Mouse (Mus musculus) kidney, adult 2 months (tissue): ENCODE measurements around the gene Steap2. TPM values are rescaled to one million over a fixed set of nuclear protein-coding genes. Genes with fewer than 3 reads are reported as not detected.
A peak's percentile ranks its signal among the peaks of the same experiment; 100 is the strongest.
"Not testable (repeated sequence)": the region's sequence is repeated elsewhere in the genome, so short reads cannot be mapped to it uniquely, and the experiment has no call there.

Source experiments
- DNase-seq: peaks from one replicate; pipeline ENCODE4 v3.0.0; 2021
- H3K27ac ChIP-seq: fragments of 200-500 bp; 2 replicates; pipeline ENCODE4 v1.5.1; 2012; ENCODE audit warnings: low read depth, low read length, control low read depth, inconsistent platforms; ENCODE audit not compliant: insufficient read depth
- H3K27me3 ChIP-seq: fragments of 200-500 bp; replicated peaks from 2 replicates; pipeline ENCODE4 v1.6.1; 2012; ENCODE audit warnings: mild to moderate bottlenecking, moderate library complexity, low read length, inconsistent platforms; ENCODE audit not compliant: control insufficient read depth, insufficient read depth
- H3K36me3 ChIP-seq: fragments of 200-500 bp; 2 replicates; pipeline ENCODE4 v1.6.1; 2012; ENCODE audit warnings: mild to moderate bottlenecking, moderate library complexity, low read length, inconsistent platforms; ENCODE audit not compliant: control insufficient read depth, insufficient read depth
- H3K4me1 ChIP-seq: fragments of 200-500 bp; 2 replicates; pipeline ENCODE4 v1.6.1; 2011; ENCODE audit warnings: low read length; ENCODE audit not compliant: control insufficient read depth, insufficient read depth
- H3K4me3 ChIP-seq: fragments of 200-500 bp; 2 replicates; pipeline ENCODE4 v1.5.1; 2011; ENCODE audit warnings: mild to moderate bottlenecking, low read depth, low read length, control low read depth; ENCODE audit not compliant: insufficient read depth
- CTCF ChIP-seq: fragments of 200-500 bp; conservative IDR thresholded peaks from 2 replicates; pipeline ENCODE4 v1.5.1; 2011; ENCODE audit warnings: low read depth, mild to moderate bottlenecking, control low read depth, low read length, moderate library complexity, mixed read lengths; ENCODE audit not compliant: insufficient read depth, insufficient read length
- POLR2A ChIP-seq: fragments of 200-500 bp; IDR thresholded peaks from one replicate; pipeline ENCODE4 v1.6.1; 2011; ENCODE audit warnings: low read depth, low read length, control low read depth
- WGBS: fragments of 180-500 bp; shearing (Covaris S2); methylation state at CpG from one replicate; pipeline ENCODE4 v1.1.7; 2018; 5-methylcytosine and 5-hydroxymethylcytosine counted together
- polyA plus RNA-seq: library from polyadenylated mRNA; depleted of rRNA; stranded (reverse); fragments of >200 nt; gene quantifications from 2 replicates; pipeline ENCODE4 v1.2.3, GENCODE M21; 2012

The Steap2 gene
- polyA plus RNA-seq, 1 experiment: 71.7 TPM

DNA sequence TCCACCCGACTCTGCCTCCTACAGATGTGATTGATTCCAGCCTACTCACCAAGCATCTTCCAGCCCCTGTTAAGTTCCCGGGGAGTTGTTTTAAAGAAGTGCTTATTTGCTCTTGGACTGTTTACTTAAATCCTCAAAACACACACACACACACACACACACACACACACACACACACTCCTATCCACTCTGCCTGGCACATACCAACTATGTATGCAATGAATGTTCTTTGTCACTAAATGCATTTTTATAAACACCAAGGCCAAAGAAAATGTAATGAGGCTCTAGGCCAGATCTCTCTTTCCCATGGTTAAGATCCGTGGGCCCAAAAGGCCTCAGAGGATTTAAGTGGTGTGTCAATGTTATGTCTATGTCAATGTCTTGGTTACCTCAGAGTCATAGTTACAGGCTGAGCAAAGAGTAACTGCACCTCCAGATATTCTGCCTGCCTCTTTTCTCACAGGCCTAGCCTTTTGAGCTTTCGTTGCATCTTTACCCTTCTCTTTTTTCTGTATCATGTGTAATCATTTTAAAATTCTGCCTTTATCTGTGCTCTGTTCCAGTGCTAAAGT, 2.1 kb downstream of the Steap2 start:
- 55% methylated on average over 4 of the region's 4 CpGs for WGBS
- peak overlapping the region; percentile 37 for H3K4me3 ChIP-seq
- no peaks in the 10 kb centered on the region for H3K27me3 ChIP-seq
- DNase-seq: no peak
- peaks cover 18% of the 10 kb centered on the region; the same call in 1 of the 2 replicates for H3K4me1 ChIP-seq
- H3K36me3 ChIP-seq: no peaks in the 10 kb centered on the region
- H3K27ac ChIP-seq: 0 out of 2 replicates have a peak overlapping the region, but pooled peaks have one; percentile 17
- TF ChIP-seq POLR2A (no peak), CTCF (no peak)

DNA sequence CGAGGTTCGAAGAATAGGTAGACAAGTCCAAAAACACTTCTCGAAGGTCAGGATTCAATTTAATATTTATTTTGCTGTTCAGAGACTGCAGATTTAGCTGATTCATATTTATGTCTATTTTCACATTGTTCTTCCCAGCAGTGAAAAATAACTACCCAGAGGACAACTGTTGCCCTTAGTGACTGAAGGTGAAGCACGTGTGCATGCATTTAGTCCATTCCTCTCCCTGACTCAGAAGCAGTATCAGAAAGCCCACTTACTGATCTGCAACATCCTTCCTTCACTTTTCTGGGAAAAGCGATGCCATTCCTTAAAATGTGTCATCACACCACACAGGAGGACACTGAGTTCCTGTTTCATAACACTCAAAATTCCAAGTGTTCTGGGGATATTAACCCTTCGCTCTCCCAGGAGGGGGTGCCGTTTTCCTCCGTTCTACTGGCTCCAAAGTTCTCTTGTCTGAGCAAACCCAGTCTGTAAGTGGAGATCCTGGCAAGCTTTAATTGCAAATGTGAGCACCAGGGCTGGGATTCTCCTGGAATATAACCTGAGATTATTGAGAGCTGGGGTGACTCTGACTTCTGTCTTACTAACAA, 5.3 kb downstream of the Steap2 start:
- Histone ChIP-seq H3K4me1 (peaks cover 24% of the 10 kb centered on the region; the same call in 1 of the 2 replicates), H3K4me3 (no peak overlapping the region), H3K36me3 (no peaks in the 10 kb centered on the region), H3K27me3 (no peaks in the 10 kb centered on the region), H3K27ac (peak overlapping the region; percentile 86)
- DNase-seq: peak; percentile 50
- 44% methylated on average over 8 of the region's 8 CpGs for WGBS
- no peak for TF ChIP-seq CTCF
- TF ChIP-seq POLR2A: no peak

DNA sequence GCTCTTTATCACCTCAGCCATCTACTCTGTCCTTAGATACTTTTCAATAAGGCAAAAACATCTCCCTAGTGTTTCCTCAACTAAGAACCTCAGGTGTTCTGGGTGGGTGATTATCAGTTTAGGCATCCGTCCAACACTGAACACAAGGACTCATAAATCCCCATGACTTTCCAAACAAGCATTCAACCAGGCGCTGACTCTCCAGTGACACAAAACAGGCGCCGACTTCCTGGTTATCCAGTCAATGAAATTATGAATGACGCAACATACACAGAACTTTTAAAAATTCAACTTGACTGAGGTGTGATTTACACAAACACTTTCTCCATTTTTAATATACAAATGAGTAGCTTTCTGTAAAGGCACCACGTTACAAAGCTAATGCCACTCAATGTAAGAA, 6.2 kb downstream of the Steap2 start:
- TF ChIP-seq CTCF: no peak
- no peak for TF ChIP-seq POLR2A
- Histone ChIP-seq H3K4me3 (no peak overlapping the region), H3K27ac (peak overlapping the region; percentile 46), H3K4me1 (peaks cover 27% of the 10 kb centered on the region; the same call in 1 of the 2 replicates), H3K36me3 (no peaks in the 10 kb centered on the region), H3K27me3 (no peaks in the 10 kb centered on the region)
- 36% methylated on average over 6 of the region's 6 CpGs for WGBS
- DNase-seq: no peak

DNA sequence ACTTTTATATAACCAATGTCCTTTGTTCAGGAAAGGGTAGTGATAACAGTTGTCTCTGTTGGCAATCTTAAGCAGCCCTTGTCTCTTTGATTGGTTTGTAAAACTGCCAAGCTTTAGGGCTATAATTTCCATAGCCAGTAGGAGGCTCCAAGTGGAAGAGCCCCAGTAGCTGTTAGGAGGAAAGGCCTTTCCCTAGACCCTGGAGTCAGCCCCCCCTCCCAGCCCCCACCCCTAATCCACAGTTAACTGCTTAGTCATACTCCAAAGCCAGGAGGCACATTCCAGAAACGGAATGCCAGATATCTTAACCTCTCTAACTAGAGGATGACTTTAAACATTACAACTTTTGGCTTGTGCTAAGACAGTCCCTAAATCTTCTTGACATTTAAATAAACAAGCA, 7.4 kb downstream of the Steap2 start:
- H3K27ac ChIP-seq: no peak overlapping the region
- peak; percentile 17 for DNase-seq
- no peaks in the 10 kb centered on the region; the same call in 1 of the 2 replicates for H3K36me3 ChIP-seq
- WGBS: 0% methylated on average over 1 of the region's 1 CpGs
- no peak overlapping the region for H3K4me3 ChIP-seq
- TF ChIP-seq CTCF (no peak), POLR2A (no peak)
- H3K4me1 ChIP-seq: peaks cover 28% of the 10 kb centered on the region; the same call in 1 of the 2 replicates
- no peaks in the 10 kb centered on the region for H3K27me3 ChIP-seq

DNA sequence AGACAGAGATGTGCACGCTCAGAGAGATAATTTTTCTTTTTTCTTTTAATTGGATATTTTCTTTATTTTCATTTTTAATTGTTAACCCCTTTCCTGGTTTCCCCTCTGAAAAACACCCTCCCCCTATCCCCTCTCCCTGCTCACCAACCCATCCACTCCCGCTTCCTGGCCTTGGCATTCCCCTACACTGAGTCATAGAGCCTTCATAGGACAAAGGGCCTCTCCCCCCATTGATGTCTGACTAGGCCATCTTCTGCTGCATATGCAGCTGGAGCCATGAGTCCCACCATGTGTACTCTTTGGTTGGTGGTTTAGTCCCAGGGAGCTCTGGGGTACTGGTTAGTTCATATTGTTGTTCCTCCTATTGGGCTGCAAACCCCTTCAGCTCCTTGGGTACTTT, 9.4 kb downstream of the Steap2 start:
- WGBS: 74% methylated on average over 2 of the region's 2 CpGs
- not testable (repeated sequence) for H3K36me3 ChIP-seq, H3K27me3 ChIP-seq, H3K4me3 ChIP-seq, DNase-seq, H3K27ac ChIP-seq
- peaks cover 25% of the 10 kb centered on the region; the same call in 1 of the 2 replicates for H3K4me1 ChIP-seq

DNA sequence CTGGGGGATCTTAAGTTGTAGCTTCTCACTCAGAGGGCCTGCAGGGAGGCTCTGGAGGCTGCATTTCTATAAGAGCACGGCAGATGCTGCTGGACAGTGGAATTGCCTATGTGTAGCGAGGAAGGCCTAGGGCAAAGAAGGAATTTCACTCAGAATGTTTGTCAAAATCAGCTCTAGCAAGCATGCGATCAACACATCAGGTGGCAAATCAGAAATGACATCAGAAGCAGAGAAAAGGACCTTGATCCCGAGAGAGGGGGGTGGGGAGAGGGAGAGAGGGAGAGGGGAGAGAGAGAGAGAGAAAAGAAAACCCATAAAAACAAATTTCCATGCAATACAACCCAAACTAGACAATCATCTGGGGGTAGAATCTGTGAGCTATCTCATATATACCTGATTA, 11.1 kb downstream of the Steap2 start:
- DNase-seq: no peak
- TF ChIP-seq CTCF: no peak
- H3K27ac ChIP-seq: no peak overlapping the region
- H3K4me3 ChIP-seq: no peak overlapping the region
- H3K36me3 ChIP-seq: no peaks in the 10 kb centered on the region; the same call in 1 of the 2 replicates
- whole genome bisulfite sequencing: 55% methylated on average over 4 of the region's 4 CpGs
- H3K4me1 ChIP-seq: peaks cover 17% of the 10 kb centered on the region; the same call in 1 of the 2 replicates
- no peaks in the 10 kb centered on the region for H3K27me3 ChIP-seq

DNA sequence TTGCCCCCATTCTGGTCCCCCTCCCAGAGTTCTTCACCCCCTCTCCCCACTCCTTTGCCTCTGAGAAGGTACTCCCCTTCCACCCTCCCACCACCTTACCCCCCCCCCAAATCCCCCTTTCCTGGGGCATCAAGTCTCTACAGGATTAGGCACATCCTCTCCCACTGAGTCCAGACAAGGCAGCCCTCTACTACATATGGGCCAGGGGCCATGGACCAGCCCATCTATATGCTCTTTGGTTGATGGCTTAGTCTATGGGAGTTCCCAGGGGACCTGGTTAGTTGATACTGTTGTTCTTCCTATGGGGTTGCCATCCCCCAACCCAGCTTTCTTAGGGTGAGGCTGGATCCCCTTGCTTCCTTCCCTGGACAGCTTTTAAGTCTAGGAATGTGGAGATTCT, 14.9 kb downstream of the Steap2 start:
- Histone ChIP-seq H3K4me3 (no peak overlapping the region), H3K27ac (no peak overlapping the region), H3K36me3 (no peaks in the 10 kb centered on the region; the same call in 1 of the 2 replicates), H3K27me3 (no peaks in the 10 kb centered on the region), H3K4me1 (peaks cover 6% of the 10 kb centered on the region; the same call in 1 of the 2 replicates)
- no peak for TF ChIP-seq POLR2A
- TF ChIP-seq CTCF: no peak
- DNase-seq: no peak
